Mouse (Mus musculus): ENCODE measurements at regions not wholly inside any gene's neighbourhood (a gene's known extent, or its start where the extent isn't known, plus 50 kb on each side); places are given as distances from the start of the nearest gene placed in this dataset.

- no peaks in the 10 kb centered on the region for H3K27me3 ChIP-seq (ENCODE audit: control insufficient read depth, insufficient read depth, low read length, poor library complexity, severe bottlenecking)
- no peak overlapping the region for H3K27ac ChIP-seq (ENCODE audit: insufficient read depth, low read length)
- H3K4me1 ChIP-seq (ENCODE audit: control insufficient read depth, insufficient read depth, low read length) = no peaks in the 10 kb centered on the region
- no peaks in the 10 kb centered on the region for H3K36me3 ChIP-seq (ENCODE audit: control insufficient read depth, insufficient read depth, low read length, poor library complexity, severe bottlenecking)
- H3K4me3 ChIP-seq (ENCODE audit: low read depth, low read length) = no peak overlapping the region
- TF ChIP-seq CTCF (IDR thresholded peaks at IDR 0.05; ENCODE audit: low read depth, low read length) (no peak), EP300 (IDR thresholded peaks at IDR 0.05; ENCODE audit: insufficient read depth, low read depth, low read length) (no peak), POLR2A (IDR thresholded peaks at IDR 0.05; ENCODE audit: insufficient read depth, low read length) (no peak)
- H3K9ac ChIP-seq (ENCODE audit: low read depth, poor library complexity, severe bottlenecking) = no peak overlapping the region
- H3K9me3 ChIP-seq (replicated peaks; ENCODE audit: control insufficient read depth, insufficient read depth, low read length, poor library complexity, severe bottlenecking) = no peaks in the 10 kb centered on the region
These were observed 296.3 kb upstream of the Gadl1 start for GRCm38 (mm10) chr9:115612908-115613307.

GRCm38 (mm10) chr9:115614007-115614406 is 295.2 kb upstream of the Gadl1 start:
- no peaks in the 10 kb centered on the region for H3K36me3 ChIP-seq (ENCODE audit: control insufficient read depth, insufficient read depth, low read length, poor library complexity, severe bottlenecking)
- H3K9ac ChIP-seq (ENCODE audit: low read depth, poor library complexity, severe bottlenecking) = no peak overlapping the region
- no peaks in the 10 kb centered on the region for H3K9me3 ChIP-seq (replicated peaks; ENCODE audit: control insufficient read depth, insufficient read depth, low read length, poor library complexity, severe bottlenecking)
- H3K4me3 ChIP-seq (ENCODE audit: low read depth, low read length) = no peak overlapping the region
- no peak for TF ChIP-seq EP300 (IDR thresholded peaks at IDR 0.05; ENCODE audit: insufficient read depth, low read depth, low read length)
- no peak for TF ChIP-seq CTCF (IDR thresholded peaks at IDR 0.05; ENCODE audit: low read depth, low read length)
- no peak for TF ChIP-seq POLR2A (IDR thresholded peaks at IDR 0.05; ENCODE audit: insufficient read depth, low read length)
- no peaks in the 10 kb centered on the region for H3K27me3 ChIP-seq (ENCODE audit: control insufficient read depth, insufficient read depth, low read length, poor library complexity, severe bottlenecking)
- H3K27ac ChIP-seq (ENCODE audit: insufficient read depth, low read length) = no peak overlapping the region
- H3K4me1 ChIP-seq (ENCODE audit: control insufficient read depth, insufficient read depth, low read length) = no peaks in the 10 kb centered on the region

GRCm38 (mm10) chr9:115617909-115618308 is 291.3 kb upstream of the Gadl1 start:
- Histone ChIP-seq H3K36me3 (ENCODE audit: control insufficient read depth, insufficient read depth, low read length, poor library complexity, severe bottlenecking) (no peaks in the 10 kb centered on the region), H3K4me3 (ENCODE audit: low read depth, low read length) (no peak overlapping the region), H3K4me1 (ENCODE audit: control insufficient read depth, insufficient read depth, low read length) (no peaks in the 10 kb centered on the region), H3K9me3 (replicated peaks; ENCODE audit: control insufficient read depth, insufficient read depth, low read length, poor library complexity, severe bottlenecking) (no peaks in the 10 kb centered on the region), H3K9ac (ENCODE audit: low read depth, poor library complexity, severe bottlenecking) (no peak overlapping the region), H3K27me3 (ENCODE audit: control insufficient read depth, insufficient read depth, low read length, poor library complexity, severe bottlenecking) (no peaks in the 10 kb centered on the region), H3K27ac (ENCODE audit: insufficient read depth, low read length) (no peak overlapping the region)
- TF ChIP-seq POLR2A (IDR thresholded peaks at IDR 0.05; ENCODE audit: insufficient read depth, low read length) = no peak
- TF ChIP-seq EP300 (IDR thresholded peaks at IDR 0.05; ENCODE audit: insufficient read depth, low read depth, low read length) = no peak
- no peak for TF ChIP-seq CTCF (IDR thresholded peaks at IDR 0.05; ENCODE audit: low read depth, low read length)

- Histone ChIP-seq H3K9me3 (replicated peaks; ENCODE audit: control insufficient read depth, insufficient read depth, low read length, poor library complexity, severe bottlenecking) (no peaks in the 10 kb centered on the region), H3K4me3 (ENCODE audit: low read depth, low read length) (no peak overlapping the region), H3K27ac (ENCODE audit: insufficient read depth, low read length) (no peak overlapping the region), H3K9ac (ENCODE audit: low read depth, poor library complexity, severe bottlenecking) (no peak overlapping the region), H3K36me3 (ENCODE audit: control insufficient read depth, insufficient read depth, low read length, poor library complexity, severe bottlenecking) (no peaks in the 10 kb centered on the region), H3K27me3 (ENCODE audit: control insufficient read depth, insufficient read depth, low read length, poor library complexity, severe bottlenecking) (no peaks in the 10 kb centered on the region; the same call in 1 of the 2 replicates), H3K4me1 (ENCODE audit: control insufficient read depth, insufficient read depth, low read length) (no peaks in the 10 kb centered on the region)
- no peak for TF ChIP-seq POLR2A (IDR thresholded peaks at IDR 0.05; ENCODE audit: insufficient read depth, low read length)
- TF ChIP-seq CTCF (IDR thresholded peaks at IDR 0.05; ENCODE audit: low read depth, low read length) = no peak
- no peak for TF ChIP-seq EP300 (IDR thresholded peaks at IDR 0.05; ENCODE audit: insufficient read depth, low read depth, low read length)
These were observed 285.3 kb upstream of the Gadl1 start for GRCm38 (mm10) chr9:115623948-115624347.

- Histone ChIP-seq H3K9me3 (replicated peaks; ENCODE audit: control insufficient read depth, insufficient read depth, low read length, poor library complexity, severe bottlenecking) (no peaks in the 10 kb centered on the region), H3K27me3 (ENCODE audit: control insufficient read depth, insufficient read depth, low read length, poor library complexity, severe bottlenecking) (no peaks in the 10 kb centered on the region; the same call in 1 of the 2 replicates), H3K27ac (ENCODE audit: insufficient read depth, low read length) (no peak overlapping the region), H3K4me3 (ENCODE audit: low read depth, low read length) (no peak overlapping the region), H3K36me3 (ENCODE audit: control insufficient read depth, insufficient read depth, low read length, poor library complexity, severe bottlenecking) (no peaks in the 10 kb centered on the region), H3K4me1 (ENCODE audit: control insufficient read depth, insufficient read depth, low read length) (no peaks in the 10 kb centered on the region), H3K9ac (ENCODE audit: low read depth, poor library complexity, severe bottlenecking) (no peak overlapping the region)
- TF ChIP-seq EP300 (IDR thresholded peaks at IDR 0.05; ENCODE audit: insufficient read depth, low read depth, low read length) = no peak
- no peak for TF ChIP-seq POLR2A (IDR thresholded peaks at IDR 0.05; ENCODE audit: insufficient read depth, low read length)
- no peak for TF ChIP-seq CTCF (IDR thresholded peaks at IDR 0.05; ENCODE audit: low read depth, low read length)
These were observed 284.3 kb upstream of the Gadl1 start for GRCm38 (mm10) chr9:115624721-115625496.

GRCm38 (mm10) chr9:115627551-115627950 is 281.7 kb upstream of the Gadl1 start:
- Histone ChIP-seq H3K9me3 (replicated peaks; ENCODE audit: control insufficient read depth, insufficient read depth, low read length, poor library complexity, severe bottlenecking) (peaks cover 3% of the 10 kb centered on the region; the same call in 1 of the 2 replicates), H3K4me1 (ENCODE audit: control insufficient read depth, insufficient read depth, low read length) (no peaks in the 10 kb centered on the region), H3K4me3 (ENCODE audit: low read depth, low read length) (no peak overlapping the region), H3K36me3 (ENCODE audit: control insufficient read depth, insufficient read depth, low read length, poor library complexity, severe bottlenecking) (no peaks in the 10 kb centered on the region), H3K9ac (ENCODE audit: low read depth, poor library complexity, severe bottlenecking) (no peak overlapping the region), H3K27ac (ENCODE audit: insufficient read depth, low read length) (no peak overlapping the region), H3K27me3 (ENCODE audit: control insufficient read depth, insufficient read depth, low read length, poor library complexity, severe bottlenecking) (no peaks in the 10 kb centered on the region; the same call in 1 of the 2 replicates)
- TF ChIP-seq POLR2A (IDR thresholded peaks at IDR 0.05; ENCODE audit: insufficient read depth, low read length) (no peak), EP300 (IDR thresholded peaks at IDR 0.05; ENCODE audit: insufficient read depth, low read depth, low read length) (no peak), CTCF (IDR thresholded peaks at IDR 0.05; ENCODE audit: low read depth, low read length) (no peak)

All from ES-Bruce4 (cell line).